Mouse (Mus musculus) brown adipose tissue, adult 24 weeks (tissue): ENCODE results near the gene Txndc16. TPM values are rescaled to one million over a fixed set of nuclear protein-coding genes. Genes with fewer than 3 reads are reported as not detected.

Source experiments
- H3K27ac ChIP-seq: fragments of 200-500 bp; replicated peaks from 2 replicates; pipeline ENCODE4 v1.5.1; 2012; ENCODE audit warnings: low read depth, mild to moderate bottlenecking, low read length
- H3K4me1 ChIP-seq: fragments of 200-500 bp; 2 replicates; pipeline ENCODE4 v1.6.1; 2012; ENCODE audit warnings: low read length, mixed read lengths; ENCODE audit not compliant: control insufficient read depth, insufficient read depth, insufficient read length
- H3K4me3 ChIP-seq: fragments of 200-500 bp; 2 replicates; pipeline ENCODE4 v1.5.1; 2012; ENCODE audit warnings: low read depth, mild to moderate bottlenecking, low read length, moderate library complexity; ENCODE audit not compliant: insufficient read depth
- polyA plus RNA-seq: library from polyadenylated mRNA; stranded (reverse); fragments of >200 nt; gene quantifications from 2 replicates; pipeline ENCODE4 v1.2.4, GENCODE M21; 2012; ENCODE audit not compliant: missing spikeins, insufficient read depth, insufficient read length

Txndc16 gene
- 5.5 and 7.3 TPM in 2 replicates for polyA plus RNA-seq

DNA sequence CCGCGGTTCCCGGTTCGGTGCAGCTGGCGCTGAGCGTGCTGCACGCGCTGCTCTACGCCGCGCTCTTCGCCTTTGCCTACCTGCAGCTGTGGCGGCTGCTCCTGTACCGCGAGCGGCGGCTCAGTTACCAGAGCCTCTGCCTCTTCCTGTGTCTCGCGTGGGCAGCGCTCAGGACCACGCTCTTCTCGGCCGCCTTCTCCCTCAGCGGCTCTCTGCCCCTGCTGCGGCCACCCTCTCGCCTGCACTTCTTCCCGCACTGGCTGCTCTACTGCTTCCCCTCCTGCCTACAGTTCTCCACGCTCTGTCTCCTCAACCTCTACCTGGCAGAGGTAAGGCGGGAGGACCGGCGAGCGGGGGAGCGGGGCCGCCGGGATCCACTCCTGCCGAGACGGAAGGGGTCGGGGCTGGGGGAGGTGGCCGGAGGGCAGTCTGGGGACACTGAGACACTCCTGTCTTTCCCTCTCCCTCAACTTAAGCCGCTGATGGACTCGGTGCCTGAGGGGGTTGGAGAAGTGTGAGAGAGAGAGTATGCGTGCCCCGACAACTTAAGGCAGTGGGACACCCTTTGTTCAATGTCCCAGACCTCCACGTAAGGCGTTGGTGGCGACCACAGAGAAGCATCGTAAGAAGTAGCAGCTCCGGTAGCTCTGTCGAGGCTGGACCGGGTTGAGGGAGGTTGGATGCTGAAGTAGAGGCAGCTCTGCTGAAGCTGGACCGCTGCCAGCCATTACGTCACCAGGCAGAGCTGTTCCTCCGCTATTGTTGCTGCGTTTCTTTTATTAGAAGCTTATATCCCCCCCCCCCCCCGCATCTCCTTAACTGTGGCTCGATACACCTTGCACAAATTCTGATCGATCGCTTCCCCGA lies at the start of gene Txndc16:
TSS of gene Txndc16 (minus strand) at position 239 of the 867 bp plus-strand sequence.
- H3K4me1 ChIP-seq = no peaks in the 10 kb centered on the region
- peak within 1 kb of the TSS; percentile 94 for H3K4me3 ChIP-seq
- no peak within 1 kb of the TSS for H3K27ac ChIP-seq

- H3K4me1 ChIP-seq = no peaks in the 10 kb centered on the region
- H3K27ac ChIP-seq = no peak overlapping the region
- no peak overlapping the region for H3K4me3 ChIP-seq
These were observed 43.9 kb upstream of the Txndc16 start for GRCm38 (mm10) chr14:45263831-45264592.

DNA sequence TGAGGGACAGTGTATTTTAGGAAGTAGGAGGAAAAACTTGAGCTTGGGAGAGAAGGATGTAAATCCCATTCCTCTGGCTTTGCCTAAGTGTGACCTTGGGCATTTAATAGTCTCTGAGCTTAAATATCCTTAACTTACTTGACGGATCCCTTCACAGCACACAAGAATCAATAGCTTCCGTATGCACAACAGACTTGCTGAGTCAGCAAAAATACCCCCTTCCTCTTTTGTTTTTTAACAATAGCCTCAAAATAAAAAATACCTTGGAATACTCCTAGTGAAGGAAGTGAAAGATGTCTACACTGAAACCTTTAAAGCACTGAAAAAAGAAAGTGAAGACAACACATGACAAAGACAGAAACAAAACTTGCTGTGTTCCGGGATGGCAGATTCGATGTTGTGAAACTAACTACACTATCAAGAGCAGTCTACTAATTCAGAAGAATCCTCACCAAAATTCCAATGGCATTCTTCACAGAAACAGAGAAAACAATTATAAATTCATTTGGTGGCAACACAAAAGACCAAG lies 31.5 kb upstream of the Txndc16 start:
- no peak overlapping the region for H3K4me3 ChIP-seq
- no peaks in the 10 kb centered on the region for H3K4me1 ChIP-seq
- no peak overlapping the region for H3K27ac ChIP-seq

DNA sequence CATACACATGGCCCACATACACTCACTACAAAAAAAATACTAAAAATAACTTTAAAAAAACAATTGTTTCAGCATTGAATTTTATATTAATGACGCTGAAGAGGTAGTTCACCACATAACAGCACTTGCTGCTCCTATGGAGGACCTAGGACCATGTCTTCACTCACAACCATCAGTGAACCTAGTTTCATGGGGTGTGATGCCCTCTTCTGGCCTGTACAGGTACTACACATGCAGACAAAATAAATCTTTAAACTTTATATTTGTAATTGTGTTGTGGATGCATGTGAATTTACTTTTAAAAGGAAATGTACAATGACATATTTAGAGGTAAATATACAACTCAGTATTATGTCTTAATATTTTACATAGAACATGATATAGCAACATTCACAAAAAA lies 21.5 kb upstream of the Txndc16 start:
- Histone ChIP-seq H3K27ac (no peak overlapping the region), H3K4me1 (no peaks in the 10 kb centered on the region), H3K4me3 (no peak overlapping the region)

DNA sequence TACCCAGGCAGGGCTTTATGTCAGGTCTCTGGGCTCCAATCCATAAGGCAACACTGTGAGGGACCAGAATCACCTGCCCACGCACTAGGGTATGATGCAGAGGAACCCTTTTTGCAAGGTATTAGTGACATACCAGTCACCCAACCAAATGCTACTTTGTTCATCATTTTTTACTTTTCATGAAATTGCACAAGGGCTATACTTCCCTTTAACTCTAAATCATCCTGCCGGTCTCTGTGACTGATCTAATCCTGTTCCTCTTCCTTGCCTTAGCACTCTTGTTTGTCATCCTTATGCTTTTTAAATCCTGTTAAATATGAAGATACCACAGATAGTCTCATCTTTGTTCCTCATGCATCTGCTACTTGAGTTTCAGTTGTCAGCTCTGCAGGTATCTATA lies 18.9 kb upstream of the Txndc16 start:
- Histone ChIP-seq H3K4me3 (no peak overlapping the region), H3K27ac (no peak overlapping the region), H3K4me1 (no peaks in the 10 kb centered on the region)

DNA sequence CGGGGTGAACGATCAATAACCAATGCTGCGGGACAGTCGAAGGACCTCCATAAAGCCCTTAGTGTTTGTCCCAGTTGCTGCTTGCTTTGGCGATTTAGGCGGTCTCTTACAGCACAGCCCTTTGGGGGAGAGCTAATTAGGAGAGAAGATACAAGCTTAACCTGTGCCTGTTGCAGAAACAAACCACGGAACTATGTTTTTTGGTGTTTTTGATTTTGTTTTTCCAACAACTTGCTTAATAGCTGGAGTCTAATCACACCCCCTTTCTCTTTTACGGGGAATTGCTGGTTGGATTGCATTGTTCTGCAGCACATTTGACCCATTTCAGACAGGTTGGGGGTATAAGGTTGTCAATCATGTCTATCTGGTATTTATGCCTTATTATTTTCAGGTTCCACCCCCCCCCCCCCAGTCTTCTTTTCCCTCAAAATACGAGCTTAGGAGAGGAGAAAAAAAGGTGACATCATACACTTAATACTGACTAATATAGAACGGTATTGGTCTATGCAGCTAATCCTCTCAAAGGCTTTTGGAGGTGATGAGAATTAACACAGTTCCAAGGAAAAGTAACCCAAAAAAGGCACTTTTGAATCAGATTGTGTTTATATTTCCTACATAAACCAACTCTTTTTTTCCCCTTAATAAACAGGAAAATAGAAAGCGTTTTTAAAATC lies 966 bp upstream of the Txndc16 start:
- no peak overlapping the region for H3K27ac ChIP-seq
- no peaks in the 10 kb centered on the region for H3K4me1 ChIP-seq
- H3K4me3 ChIP-seq = peak overlapping the region; percentile 72

GRCm38 (mm10) chr14:45219281-45220089 lies 643 bp downstream of the Txndc16 start, which contains the start of gene Gpr137c:
Gene Gpr137c, plus strand, starts transcription at chr14:45219717.
- peak within 1 kb of the TSS; percentile 94 for H3K4me3 ChIP-seq
- H3K4me1 ChIP-seq = no peaks in the 10 kb centered on the region
- H3K27ac ChIP-seq = no peak within 1 kb of the TSS

DNA sequence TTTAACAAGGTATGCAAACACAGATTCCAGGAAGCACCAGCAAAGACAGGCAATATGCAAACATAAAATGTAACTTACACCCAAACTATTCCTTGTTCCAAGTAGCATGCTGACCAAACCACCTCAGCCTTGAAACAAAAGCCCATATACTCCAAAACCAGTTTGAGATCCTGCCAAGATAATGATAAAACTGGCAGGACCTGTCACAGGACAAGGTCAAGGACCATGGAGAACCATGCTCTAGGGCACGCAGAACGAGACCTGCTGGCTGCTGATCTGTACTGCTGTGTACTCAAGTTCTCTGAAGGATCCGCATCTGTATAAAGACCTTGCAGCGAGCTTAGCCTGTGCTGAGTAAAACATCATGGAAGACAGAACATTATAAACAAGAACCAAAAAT lies 2.4 kb downstream of the Txndc16 start:
- Histone ChIP-seq H3K4me3 (no peak overlapping the region), H3K27ac (no peak overlapping the region), H3K4me1 (no peaks in the 10 kb centered on the region)

DNA sequence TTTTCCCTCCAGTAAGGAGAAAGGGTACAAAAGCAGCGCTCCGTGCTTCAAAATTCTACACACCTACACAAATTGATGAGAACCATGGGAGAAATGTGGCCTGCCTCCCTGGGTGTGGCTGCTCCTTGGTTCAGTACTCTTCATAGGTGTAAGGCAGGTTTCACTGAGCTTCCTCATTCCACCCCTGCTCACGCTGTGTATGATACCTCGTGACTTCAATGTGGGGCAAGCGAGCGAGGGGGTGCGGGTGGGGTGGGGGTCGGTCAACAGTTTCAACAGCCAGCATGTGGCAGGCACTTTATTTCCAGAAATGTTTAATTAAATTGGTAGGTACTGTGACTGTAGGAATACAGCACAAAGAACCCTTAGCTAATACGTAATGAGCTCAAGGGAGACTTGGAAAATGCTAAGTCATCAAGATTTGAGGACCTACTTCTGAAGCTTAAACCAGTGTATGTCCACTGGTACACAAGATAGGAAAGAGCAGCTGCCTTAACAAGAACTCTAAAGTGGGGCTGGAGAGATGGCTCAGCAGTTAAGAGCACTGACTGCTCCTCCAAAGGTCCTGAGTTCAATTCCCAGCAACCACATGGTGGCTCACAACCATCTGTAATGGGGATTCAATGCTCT lies 3.3 kb downstream of the Txndc16 start:
- H3K4me3 ChIP-seq = no peak overlapping the region
- H3K27ac ChIP-seq = no peak overlapping the region
- no peaks in the 10 kb centered on the region for H3K4me1 ChIP-seq

DNA sequence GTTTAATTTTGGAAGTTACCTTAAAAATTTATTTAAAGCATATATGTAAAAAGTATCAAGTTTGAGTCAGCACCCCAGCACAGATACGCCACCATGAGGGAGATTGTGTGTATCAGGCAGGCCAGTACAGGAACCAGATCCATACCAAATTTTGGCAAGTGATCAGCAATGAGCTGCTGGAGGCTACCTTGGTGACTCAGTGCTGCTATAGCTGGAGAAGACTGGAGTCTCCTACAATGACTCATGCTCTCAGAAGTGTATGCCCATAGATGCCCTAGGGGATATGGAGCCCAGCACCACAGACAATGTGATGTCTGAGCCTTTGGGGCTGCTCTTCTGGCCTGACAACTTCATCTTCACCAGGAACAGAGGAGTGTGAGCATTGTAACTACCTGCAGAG lies 8.7 kb downstream of the Txndc16 start:
- H3K4me3 ChIP-seq = no peak overlapping the region
- H3K4me1 ChIP-seq = no peaks in the 10 kb centered on the region

GRCm38 (mm10) chr14:45210683-45211082 lies 9.4 kb downstream of the Txndc16 start:
- Histone ChIP-seq H3K4me1 (no peaks in the 10 kb centered on the region), H3K4me3 (no peak overlapping the region), H3K27ac (no peak overlapping the region)

More for the DNA sequence above, 8.7 kb downstream of the Txndc16 start:
- H3K27ac ChIP-seq = no peak overlapping the region

DNA sequence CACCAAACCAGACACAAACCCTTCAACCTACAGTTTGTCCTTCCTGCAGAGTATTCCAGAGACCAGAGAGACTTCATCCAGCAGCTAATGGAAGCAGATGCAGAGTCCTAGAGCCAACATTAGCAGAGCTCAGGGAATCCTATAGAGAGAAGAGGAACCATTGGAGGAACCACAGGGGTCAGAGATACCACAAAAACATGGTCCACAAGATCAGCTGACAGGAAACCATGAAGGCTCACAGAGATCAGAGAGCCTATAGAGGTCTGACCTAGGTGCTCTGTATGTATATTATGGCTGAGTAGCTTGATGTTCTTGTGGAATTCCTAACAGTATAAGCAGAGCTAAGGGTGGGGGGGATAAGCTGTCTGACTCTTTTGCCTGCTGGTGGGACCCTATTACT lies 19.5 kb downstream of the Txndc16 start:
- no peak overlapping the region for H3K4me3 ChIP-seq
- H3K27ac ChIP-seq = no peak overlapping the region
- no peaks in the 10 kb centered on the region for H3K4me1 ChIP-seq

DNA sequence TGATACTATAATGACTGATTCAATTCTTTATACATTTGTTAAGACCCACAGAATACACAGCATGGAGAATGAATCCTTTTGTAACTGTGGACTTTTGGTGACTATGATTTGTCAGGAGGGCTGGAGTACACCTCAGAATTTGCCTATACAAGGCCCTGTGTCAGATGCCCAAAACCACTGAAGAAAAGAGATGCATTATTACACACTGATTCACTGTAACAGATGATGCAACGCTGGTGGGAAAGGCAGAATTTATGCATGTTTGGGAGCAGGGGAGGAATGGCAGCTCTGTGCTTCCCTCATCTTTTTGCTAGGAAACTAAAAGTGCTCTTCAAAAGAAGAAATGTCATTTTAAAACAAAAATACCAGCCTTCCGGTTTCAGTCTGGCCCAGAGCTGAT lies 29.1 kb downstream of the Txndc16 start:
- Histone ChIP-seq H3K4me3 (no peak overlapping the region), H3K4me1 (no peaks in the 10 kb centered on the region), H3K27ac (no peak overlapping the region)

- Histone ChIP-seq H3K27ac (no peak overlapping the region), H3K4me1 (no peaks in the 10 kb centered on the region)
These were observed 38.5 kb downstream of the Txndc16 start for GRCm38 (mm10) chr14:45181611-45182010.

More at GRCm38 (mm10) chr14:45181611-45182010, 38.5 kb downstream of the Txndc16 start:
- H3K4me3 ChIP-seq = no peak overlapping the region
